8 mouse cellular contexts compared by ENCODE assay signal in the genomic region with DNA sequence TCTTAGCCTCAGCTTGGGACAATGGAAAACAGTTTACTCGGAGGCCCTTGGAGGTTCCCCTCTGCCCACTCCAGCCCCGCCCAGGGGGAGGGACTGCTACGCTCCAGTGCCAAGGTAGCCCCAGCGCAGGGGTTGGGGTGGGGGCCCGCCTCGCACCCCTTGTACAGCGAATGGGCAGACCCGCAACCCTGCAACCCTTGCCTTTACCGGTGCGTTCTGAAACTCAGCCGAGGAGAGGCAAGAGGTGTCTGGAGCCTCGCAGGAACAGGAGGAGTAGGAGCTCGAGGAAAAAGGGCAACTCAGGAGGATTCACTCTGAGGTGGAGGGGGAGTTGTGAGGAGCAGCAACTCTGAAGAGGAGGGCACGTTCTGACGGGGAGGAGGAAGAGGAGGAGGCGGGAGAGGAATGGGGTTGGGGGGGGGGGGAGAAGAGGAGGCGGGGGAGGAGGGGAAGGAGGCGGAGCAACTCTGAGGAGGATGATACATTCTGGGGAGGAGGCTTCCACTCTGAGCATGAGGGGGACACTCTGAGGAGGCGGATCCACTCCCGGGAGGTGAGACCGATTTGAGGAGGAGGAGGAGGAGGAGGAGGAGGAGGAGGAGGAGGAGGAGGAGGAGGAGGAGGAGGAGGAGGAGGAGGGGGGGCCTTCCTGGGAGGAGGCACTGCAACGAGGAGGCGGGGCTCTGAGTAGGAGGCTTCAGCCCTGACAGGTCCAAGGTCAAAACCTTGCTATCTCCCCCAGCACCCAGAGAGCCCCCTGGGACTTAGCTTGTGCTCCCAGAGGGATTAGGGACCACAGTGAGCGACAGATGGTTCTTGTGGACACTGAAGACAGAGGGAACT. TPM values are rescaled to one million over a fixed set of nuclear protein-coding genes. Genes with fewer than 3 reads are reported as not detected.
DNase-seq lines count a peak whose midpoint lies in the region; ATAC-seq and TF ChIP-seq lines count a peak whose summit lies in the region.

A gene (minus strand): TSS at position 390 of the 843 bp plus-strand sequence.

- peak; percentile 15 to 18 for DNase-seq in CD8-positive naive resting alpha-beta T cell, adult 2 months (ENCODE audit: low read depth in 2 of 2, low spot score in 2 of 2)
- DNase-seq in adrenal gland, adult 2 months, result peak; percentile 82
- DNase-seq in kidney, postnatal 0 days (ENCODE audit: low spot score), result peak; percentile 84
- peak; percentile 66 for DNase-seq in lung, adult 2 months
- DNase-seq in urinary bladder, postnatal 25 days (ENCODE audit: low spot score), result peak; percentile 25

- H3K4me2 ChIP-seq in embryonic facial prominence, embryonic 13.5 days, result peak within 1 kb of the TSS; percentile 69
- H3K4me2 ChIP-seq in heart, embryonic 14.5 days (ENCODE audit: low read length), result peak within 1 kb of the TSS; percentile 80
- H3K4me2 ChIP-seq in kidney, postnatal 0 days (ENCODE audit: low read length), result peak within 1 kb of the TSS; percentile 75
- peak within 1 kb of the TSS; percentile 67 for H3K4me2 ChIP-seq in neural tube, embryonic 15.5 days

- ATAC-seq in embryonic facial prominence, embryonic 13.5 days (ENCODE audit: insufficient number of reproducible peaks, insufficient read depth, low FRiP score, low TSS enrichment, low read depth), result peak; percentile 89
- peak; percentile 69 for ATAC-seq in heart, embryonic 14.5 days (ENCODE audit: insufficient number of reproducible peaks, insufficient read depth, low FRiP score, low read depth)
- ATAC-seq in kidney, postnatal 0 days (replicated peaks; ENCODE audit: low FRiP score, low read depth), result peak; percentile 75
- ATAC-seq in neural tube, embryonic 15.5 days (ENCODE audit: low FRiP score), result peak; percentile 73

- TF ChIP-seq CTCF in kidney, postnatal 0 days (IDR thresholded peaks at IDR 0.05; ENCODE audit: low read depth), result no peak
- no peak for TF ChIP-seq CTCF in lung, adult 2 months (IDR thresholded peaks at IDR 0.05; ENCODE audit: insufficient read depth, low read length)

- peak within 1 kb of the TSS; percentile 70 for H3K9ac ChIP-seq in embryonic facial prominence, embryonic 13.5 days
- peak within 1 kb of the TSS; percentile 76 for H3K9ac ChIP-seq in heart, embryonic 14.5 days (ENCODE audit: low read length)
- H3K9ac ChIP-seq in kidney, postnatal 0 days (ENCODE audit: low read depth, low read length), result peak within 1 kb of the TSS; percentile 71
- peak within 1 kb of the TSS; percentile 30; the same call in 1 of the 2 replicates for H3K9ac ChIP-seq in neural tube, embryonic 15.5 days (replicated peaks)

- no peaks in the 10 kb centered on the region for H3K9me3 ChIP-seq in embryonic facial prominence, embryonic 13.5 days
- no peaks in the 10 kb centered on the region for H3K9me3 ChIP-seq in heart, embryonic 14.5 days (ENCODE audit: control insufficient read depth, low read length)
- H3K9me3 ChIP-seq in kidney, postnatal 0 days (replicated peaks; ENCODE audit: low read length), result no peaks in the 10 kb centered on the region
- no peaks in the 10 kb centered on the region for H3K9me3 ChIP-seq in neural tube, embryonic 15.5 days (replicated peaks)

- peak; percentile 71; the same call in 1 of the 2 replicates for TF ChIP-seq POLR2A in lung, adult 2 months (IDR thresholded peaks at IDR 0.05; ENCODE audit: borderline replicate concordance, extremely low read depth, low read depth, low read length)

- H3K27ac ChIP-seq in embryonic facial prominence, embryonic 13.5 days, result peak within 1 kb of the TSS; percentile 86
- H3K27ac ChIP-seq in heart, embryonic 14.5 days (replicated peaks in 1 of 2; ENCODE audit: control insufficient read depth in 1 of 2, insufficient read depth in 1 of 2, low read depth in 2 of 2, low read length in 2 of 2), result peak within 1 kb of the TSS; percentile 66 to 79
- H3K27ac ChIP-seq in kidney, postnatal 0 days, result peak within 1 kb of the TSS; percentile 93
- H3K27ac ChIP-seq in neural tube, embryonic 15.5 days (replicated peaks), result 0 out of 2 replicates have a peak within 1 kb of the TSS, but pooled peaks have one; percentile 51

- peaks cover 34% of the 10 kb centered on the region for H3K4me1 ChIP-seq in embryonic facial prominence, embryonic 13.5 days
- peaks cover 6 to 20% of the 10 kb centered on the region in 2 experiments for H3K4me1 ChIP-seq in heart, embryonic 14.5 days (ENCODE audit: control insufficient read depth in 2 of 2, insufficient read depth in 2 of 2, low read length in 2 of 2)
- peaks cover 12% of the 10 kb centered on the region for H3K4me1 ChIP-seq in kidney, postnatal 0 days (replicated peaks; ENCODE audit: insufficient read depth, low read length)
- peaks cover 15% of the 10 kb centered on the region for H3K4me1 ChIP-seq in lung, adult 2 months (ENCODE audit: control insufficient read depth, insufficient read depth, low read length)
- peaks cover 19% of the 10 kb centered on the region for H3K4me1 ChIP-seq in neural tube, embryonic 15.5 days

- H3K27me3 ChIP-seq in embryonic facial prominence, embryonic 13.5 days, result no peaks in the 10 kb centered on the region
- H3K27me3 ChIP-seq in heart, embryonic 14.5 days (ENCODE audit: control insufficient read depth, insufficient read depth, low read length), result no peaks in the 10 kb centered on the region
- H3K27me3 ChIP-seq in kidney, postnatal 0 days (ENCODE audit: insufficient read depth, low read length), result no peaks in the 10 kb centered on the region
- no peaks in the 10 kb centered on the region for H3K27me3 ChIP-seq in neural tube, embryonic 15.5 days (replicated peaks)

- H3K36me3 ChIP-seq in embryonic facial prominence, embryonic 13.5 days, result no peaks in the 10 kb centered on the region
- no peaks in the 10 kb centered on the region for H3K36me3 ChIP-seq in heart, embryonic 14.5 days (ENCODE audit: control insufficient read depth, insufficient read depth, low read length)
- H3K36me3 ChIP-seq in kidney, postnatal 0 days (ENCODE audit: insufficient read depth, low read length), result no peaks in the 10 kb centered on the region
- no peaks in the 10 kb centered on the region for H3K36me3 ChIP-seq in neural tube, embryonic 15.5 days

- WGBS in embryonic facial prominence, embryonic 13.5 days, result 1% methylated on average over 18 of the region's 24 CpGs
- WGBS in heart, embryonic 14.5 days, result 3% methylated on average over 17 of the region's 24 CpGs
- 2% methylated on average over 19 of the region's 24 CpGs for WGBS in kidney, postnatal 0 days
- 2% methylated on average over 18 of the region's 24 CpGs for WGBS in lung, adult 2 months
- WGBS in neural tube, embryonic 15.5 days, result 3% methylated on average over 17 of the region's 24 CpGs

- H3K4me3 ChIP-seq in embryonic facial prominence, embryonic 13.5 days, result peak within 1 kb of the TSS; percentile 56
- H3K4me3 ChIP-seq in heart, embryonic 14.5 days (ENCODE audit: control insufficient read depth in 1 of 2, insufficient read depth in 1 of 2, low read depth in 1 of 2, low read length in 2 of 2), result peak within 1 kb of the TSS; percentile 52 to 56
- H3K4me3 ChIP-seq in kidney, postnatal 0 days (replicated peaks; ENCODE audit: low read depth, low read length), result peak within 1 kb of the TSS; percentile 54
- peak within 1 kb of the TSS; percentile 64 for H3K4me3 ChIP-seq in lung, adult 2 months (replicated peaks; ENCODE audit: extremely low read depth, low read depth, low read length)
- H3K4me3 ChIP-seq in neural tube, embryonic 15.5 days (replicated peaks), result peak within 1 kb of the TSS; percentile 35

RNA-seq across cellular contexts. Expression of the gene that starts here (rescaled TPM):
- 10 to 100 TPM; 37.9 to 39.6 TPM for total RNA-seq in adrenal gland, adult 2 months (2021)
- polyA plus RNA-seq in adrenal gland, adult 2 months (2012; rRNA removed), result 51.0 and 66.2 TPM in 2 replicates
- 10.3 and 10.5 TPM in 2 replicates for polyA plus RNA-seq in embryonic facial prominence, embryonic 13.5 days (2015; fragmentation: Nextera tagmentation; extraction: Ambion mirVana)
- 8.6 and 9.2 TPM in 2 replicates for polyA plus RNA-seq in heart, embryonic 14.5 days (2014; fragmentation: Nextera tagmentation; extraction: Ambion mirVana)
- polyA plus RNA-seq in kidney, postnatal 0 days (2015; fragmentation: Nextera tagmentation; extraction: Ambion mirVana), result 12.8 and 16.7 TPM in 2 replicates
- polyA plus RNA-seq in lung, adult 2 months (2012; rRNA removed), result 84.6 and 90.2 TPM in 2 replicates
- 2.1 and 3.3 TPM in 2 replicates for polyA plus RNA-seq in neural tube, embryonic 15.5 days (2015; fragmentation: Nextera tagmentation; extraction: Ambion mirVana)

Comparison
In these comparisons a context has a peak if more than half of its experiments do, and no peak if none do; other contexts are left out.
1. Peak in every context shown above with its lines: DNase-seq, ATAC-seq, H3K4me3 ChIP-seq and H3K27ac ChIP-seq.
2. DNase-seq: peak in every context shown above with its lines; median percentile 84 in kidney, postnatal 0 days; 82 in adrenal gland, adult 2 months; 66 in lung, adult 2 months; 25 in urinary bladder, postnatal 25 days; 16 in CD8-positive naive resting alpha-beta T cell, adult 2 months.